Mouse (Mus musculus): ENCODE results near the gene Rsad1.

DNA sequence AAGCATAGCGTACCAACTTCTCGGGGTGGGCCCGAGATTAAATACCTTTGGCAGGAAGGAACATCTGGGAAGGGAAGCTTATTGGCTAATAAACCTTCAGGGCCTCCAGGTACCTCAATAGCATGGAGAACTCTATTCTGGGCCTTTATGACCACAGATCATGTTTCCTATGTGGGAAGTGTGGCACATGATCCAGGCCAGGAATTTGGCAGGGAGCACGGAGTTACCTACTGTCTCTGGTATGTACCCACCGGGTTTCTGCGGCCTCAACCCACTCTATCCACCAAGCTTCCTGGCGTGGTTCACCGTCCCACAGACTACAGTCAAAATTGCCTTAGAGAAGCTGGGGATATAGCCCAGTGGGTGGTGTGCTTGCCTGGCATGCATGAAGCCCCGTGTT is 36.0 kb upstream of the Rsad1 start:
- TF ChIP-seq CTCF (IDR thresholded peaks at IDR 0.05; ENCODE audit: extremely low read depth, insufficient read depth, insufficient read length, insufficient replicate concordance), result no peak
- no peak for TF ChIP-seq POLR2A (IDR thresholded peaks at IDR 0.05; ENCODE audit: low read depth, low read length)

Data from spleen, adult 2 months (tissue).